Mouse (Mus musculus) megakaryocyte, embryonic 14.5 days (primary cell): ENCODE measurements around the gene Nisch.

ENCODE experiments used
- FLI1 ChIP-seq: IDR thresholded peaks from 2 replicates; pipeline ENCODE4 v1.6.1; 2012; ENCODE audit warnings: low read length, inconsistent platforms, mixed read lengths
- GATA1 ChIP-seq: IDR thresholded peaks from 3 replicates; pipeline ENCODE4 v1.6.1; 2012; ENCODE audit warnings: mixed read lengths, low read length, inconsistent platforms, borderline replicate concordance

GRCm38 (mm10) chr14:31171386-31171785 lies 45.4 kb downstream of the Nisch start:
- TF ChIP-seq GATA1 = no peak
- no peak for TF ChIP-seq FLI1
